Mouse (Mus musculus) T-cell, adult 66 days (primary cell): ENCODE data around the gene Cfap126. TPM values are rescaled to one million over a fixed set of nuclear protein-coding genes. Genes with fewer than 3 reads are reported as not detected.

Experiments used
- total RNA-seq, 2 experiments: library from RNA; stranded (reverse); gene quantifications; 3 replicates in 1 of 2; 4 replicates in 1 of 2; pipeline ENCODE4 v1.2.4; 2023

The Cfap126 gene
- not detected for total RNA-seq

DNA sequence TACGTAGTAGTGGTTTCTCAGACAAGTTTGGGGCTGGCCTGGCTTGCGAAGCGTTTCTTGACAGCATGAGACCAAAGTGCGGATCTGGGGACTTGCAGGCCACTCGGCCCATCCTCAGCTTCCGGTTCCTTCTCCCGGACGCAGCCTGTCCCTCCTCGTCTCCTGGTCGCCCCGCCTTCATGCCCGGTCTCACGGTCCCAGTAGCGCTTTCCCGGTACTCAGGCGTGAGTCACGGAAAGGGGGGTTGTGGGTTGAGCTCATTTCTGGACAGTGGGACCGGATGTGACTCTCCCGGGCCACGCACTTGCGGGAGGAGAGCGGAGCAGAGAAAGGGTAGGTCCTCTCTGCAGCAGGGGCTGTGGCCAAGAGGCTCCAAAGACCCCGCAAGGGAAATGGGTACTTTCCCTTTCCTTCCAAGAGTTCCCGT lies at the start of gene Cfap126:
Cfap126 (plus strand) TSS at position 46 of the 427 bp plus-strand sequence.

DNA sequence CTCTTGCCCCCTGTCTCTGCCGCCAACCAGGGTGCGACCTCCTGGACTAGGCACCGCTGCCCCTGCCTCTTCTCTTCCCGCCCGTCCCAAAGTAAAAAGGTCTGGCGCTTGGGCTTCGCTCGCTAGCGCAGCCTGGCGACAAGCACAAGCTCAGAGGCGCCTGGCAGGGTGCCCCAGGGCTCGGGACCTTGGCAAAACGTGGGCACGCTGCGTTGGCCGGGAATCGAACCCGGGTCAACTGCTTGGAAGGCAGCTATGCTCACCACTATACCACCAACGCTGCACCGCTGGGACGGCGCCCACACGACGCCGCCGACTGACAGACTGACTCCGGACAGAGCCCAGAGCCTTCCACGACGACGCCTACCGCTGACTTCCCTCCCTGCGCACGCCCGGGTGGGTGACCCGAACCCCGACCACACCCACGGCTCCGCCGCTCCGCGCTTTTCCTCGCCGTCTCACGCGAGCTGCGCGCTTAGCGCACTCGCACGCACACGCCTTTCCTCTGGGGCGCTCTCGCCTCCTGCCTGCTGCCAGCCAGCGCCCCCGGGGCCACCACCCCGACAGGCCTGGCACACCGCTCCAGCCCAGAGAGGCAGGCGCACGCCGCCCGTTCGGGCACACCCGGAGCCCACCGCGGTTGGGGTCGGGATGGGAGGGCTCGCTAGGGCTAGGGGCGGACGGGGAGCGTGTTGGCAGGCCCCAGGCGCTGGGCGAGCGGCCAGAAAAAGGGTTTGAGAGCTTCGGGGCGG lies 49.1 kb upstream of the Cfap126 start, which contains the start of gene Fcgr3:
Fcgr3 (minus strand) TSS at position 445 of the 752 bp plus-strand sequence.

DNA sequence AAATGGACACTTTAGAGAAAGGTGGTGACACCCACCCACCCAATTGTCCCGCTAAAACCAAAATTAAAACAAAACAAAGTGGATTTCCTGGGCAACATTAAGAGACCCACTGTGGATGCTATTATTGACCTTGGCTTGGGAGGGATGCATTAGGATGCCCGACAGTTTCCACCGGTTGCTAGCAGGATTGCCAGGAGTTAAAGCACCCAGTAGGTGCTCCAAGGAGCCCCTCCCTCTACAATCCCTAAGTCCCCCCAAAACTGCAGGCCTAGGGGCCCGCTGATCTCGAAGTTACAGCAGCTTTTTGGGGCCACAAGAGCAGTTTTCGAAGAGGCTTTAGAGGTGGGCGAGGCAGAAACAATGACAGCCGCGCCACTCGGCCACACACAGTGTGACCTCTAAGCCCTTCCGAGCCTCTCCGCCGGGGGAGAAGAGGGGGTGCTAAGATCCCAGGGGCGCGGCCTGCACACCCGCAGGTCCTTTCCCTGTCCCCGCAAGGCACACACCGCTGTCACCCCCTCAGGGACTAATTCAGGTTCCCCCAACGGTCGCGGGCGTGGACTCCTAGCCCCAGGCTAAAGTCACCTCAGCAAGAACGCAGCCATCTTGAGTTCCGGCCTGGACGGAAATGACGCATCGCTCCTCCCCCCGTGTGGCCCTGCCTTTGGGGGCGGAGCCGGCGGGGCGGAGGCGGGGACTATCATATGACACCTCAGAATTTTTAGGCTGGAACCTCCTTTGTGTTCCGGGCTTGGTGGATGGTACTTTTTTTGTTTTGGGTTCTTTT lies 36.4 kb downstream of the Cfap126 start, which contains the start of the genes Sdhc and Mpz:
Sdhc (minus strand) TSS at position 630 of the 787 bp plus-strand sequence.
Mpz (plus strand) TSS at position 738 of the 787 bp plus-strand sequence.

Other genes starting within 250 kb of the Cfap126 start
- gene Atf6, start 246.1 kb upstream of the Cfap126 start, total RNA-seq = 1 to 10 TPM; 8.7 to 8.8 TPM
- gene Gm26620, start 228.9 kb upstream of the Cfap126 start, total RNA-seq = not detected
- gene Dusp12, start 228.4 kb upstream of the Cfap126 start, total RNA-seq = 10 to 100 TPM; 15.0 to 19.0 TPM
- not detected for gene Fcrlb, start 201.0 kb upstream of the Cfap126 start, total RNA-seq
- gene Fcrla, start 186.3 kb upstream of the Cfap126 start, total RNA-seq = 1 to 10 TPM; 1.6 to 2.9 TPM
- gene Fcgr2b, start 137.4 kb upstream of the Cfap126 start, total RNA-seq = 1 to 10 TPM in 1 of 2 experiments, not detected in 1; 1.1 TPM
- under 1 TPM in 1 of 2 experiments, not detected in 1; 0.44 TPM for gene Fcgr4, start 95.0 kb upstream of the Cfap126 start, total RNA-seq
- gene Fcgr3, start 49.0 kb upstream of the Cfap126 start, total RNA-seq = 1 to 10 TPM; 1.6 to 2.6 TPM
- 100 to 1,000 TPM; 106 to 111 TPM for gene Sdhc, start 36.7 kb downstream of the Cfap126 start, total RNA-seq
- not detected for gene Mpz, start 36.8 kb downstream of the Cfap126 start, total RNA-seq
- not detected for gene Pcp4l1, start 82.3 kb downstream of the Cfap126 start, total RNA-seq
- gene Nr1i3, start 100.1 kb downstream of the Cfap126 start, total RNA-seq = not detected
- 10 to 100 TPM; 25.7 to 28.9 TPM for gene Tomm40l, start 108.6 kb downstream of the Cfap126 start, total RNA-seq
- gene Apoa2, start 111.1 kb downstream of the Cfap126 start, total RNA-seq = not detected
- 1 to 10 TPM; 7.7 to 8.1 TPM for gene Fcer1g, start 120.4 kb downstream of the Cfap126 start, total RNA-seq
- under 1 TPM in 1 of 2 experiments, not detected in 1; 0.12 TPM for gene Adamts4, start 136.5 kb downstream of the Cfap126 start, total RNA-seq
- gene Ndufs2, start 137.5 kb downstream of the Cfap126 start, total RNA-seq = 100 to 1,000 TPM; 121 to 130 TPM
- gene B4galt3, start 156.4 kb downstream of the Cfap126 start, total RNA-seq = 10 to 100 TPM; 79.2 to 92.2 TPM
- gene Ppox, start 167.3 kb downstream of the Cfap126 start, total RNA-seq = 10 to 100 TPM; 51.6 to 65.3 TPM
- gene Usp21, start 174.1 kb downstream of the Cfap126 start, total RNA-seq = 10 to 100 TPM; 53.0 to 56.2 TPM
- gene Ufc1, start 181.1 kb downstream of the Cfap126 start, total RNA-seq = 10 to 100 TPM; 48.0 to 48.5 TPM
- gene Dedd, start 215.2 kb downstream of the Cfap126 start, total RNA-seq = 10 to 100 TPM; 32.7 to 39.0 TPM
- 10 to 100 TPM; 23.7 to 25.1 TPM for gene Nit1, start 231.7 kb downstream of the Cfap126 start, total RNA-seq
- 10 to 100 TPM; 66.7 to 68.1 TPM for gene Pfdn2, start 231.8 kb downstream of the Cfap126 start, total RNA-seq
- gene Klhdc9, start 246.9 kb downstream of the Cfap126 start, total RNA-seq = under 1 TPM; 0.36 to 0.47 TPM